Mouse (Mus musculus) liver, adult 2 months (tissue): ENCODE results near the gene Utp14a. TPM values are rescaled to one million over a fixed set of nuclear protein-coding genes. Genes with fewer than 3 reads are reported as not detected.

ENCODE experiments used
- DNase-seq: peaks from one replicate; pipeline ENCODE4 v3.0.0-alpha.2; 2011; ENCODE audit warnings: low read depth, low spot score; ENCODE audit errors: extremely low read depth
- H3K27ac ChIP-seq: fragments of 200-500 bp; replicated peaks from 2 replicates; pipeline ENCODE4 v1.5.1; 2012; ENCODE audit warnings: low read depth, mild to moderate bottlenecking, control low read depth, inconsistent platforms, low read length; ENCODE audit not compliant: insufficient read depth
- H3K27me3 ChIP-seq: fragments of 200-500 bp; 2 replicates; pipeline ENCODE4 v1.6.1; 2012; ENCODE audit warnings: mild to moderate bottlenecking, moderate library complexity, low read length, inconsistent platforms; ENCODE audit not compliant: control insufficient read depth, insufficient read depth
- H3K36me3 ChIP-seq: fragments of 200-500 bp; 2 replicates; pipeline ENCODE4 v1.6.1; 2012; ENCODE audit warnings: low read length, inconsistent platforms; ENCODE audit not compliant: control insufficient read depth, insufficient read depth
- H3K4me1 ChIP-seq: fragments of 200-500 bp; 2 replicates; pipeline ENCODE4 v1.6.1; 2011; ENCODE audit warnings: low read length; ENCODE audit not compliant: control insufficient read depth, insufficient read depth
- H3K4me3 ChIP-seq: fragments of 200-500 bp; 2 replicates; pipeline ENCODE4 v1.5.1; 2011; ENCODE audit warnings: low read depth, mild to moderate bottlenecking, control low read depth, low read length, moderate library complexity; ENCODE audit not compliant: insufficient read depth
- H3K79me2 ChIP-seq: fragments of 200-500 bp; 2 replicates; pipeline ENCODE4 v1.6.1; 2012; ENCODE audit warnings: inconsistent platforms, mild to moderate bottlenecking, low read length, moderate library complexity; ENCODE audit not compliant: control insufficient read depth, insufficient read depth
- H3K9ac ChIP-seq: fragments of 200-500 bp; 2 replicates; pipeline ENCODE4 v1.6.1; 2012; ENCODE audit warnings: low read depth, mild to moderate bottlenecking, control low read depth, inconsistent platforms, low read length
- CTCF ChIP-seq: fragments of 200-500 bp; IDR thresholded peaks from 2 replicates; pipeline ENCODE4 v1.5.1; 2011; ENCODE audit warnings: low read depth, low read length, control low read depth
- POLR2A ChIP-seq: fragments of 200-500 bp; IDR thresholded peaks from 2 replicates; pipeline ENCODE4 v1.6.1; 2011; ENCODE audit warnings: low read length, control low read depth; ENCODE audit not compliant: insufficient read depth; ENCODE audit errors: extremely low read depth
- WGBS: fragments of 180-500 bp; shearing (Covaris S2); methylation state at CpG from one replicate; pipeline ENCODE4 v1.1.7; 2018; 5-methylcytosine and 5-hydroxymethylcytosine counted together
- polyA plus RNA-seq: library from polyadenylated mRNA; depleted of rRNA; stranded (reverse); fragments of >200 nt; gene quantifications from 2 replicates; pipeline ENCODE4 v1.2.3, GENCODE M21; 2012
- total RNA-seq: library from RNA; depleted of rRNA; stranded (reverse); fragments of >200 nt; gene quantifications from 2 replicates; pipeline ENCODE4 v1.2.3, GENCODE M21; 2014

Utp14a gene
- total and polyA plus RNA-seq, 2 experiments: 2.2 to 6.7 TPM

- no peak overlapping the region for H3K9ac ChIP-seq
- no peak overlapping the region for H3K4me3 ChIP-seq
- H3K36me3 ChIP-seq: no peaks in the 10 kb centered on the region
- H3K27me3 ChIP-seq: no peaks in the 10 kb centered on the region
- no peak for TF ChIP-seq CTCF
- TF ChIP-seq POLR2A: no peak
- H3K4me1 ChIP-seq: no peaks in the 10 kb centered on the region
- H3K79me2 ChIP-seq: no peaks in the 10 kb centered on the region
- 95% methylated on average over 7 of the region's 7 CpGs for WGBS
- H3K27ac ChIP-seq: no peak overlapping the region
- DNase-seq: no peak
Observed at GRCm38 (mm10) chrX:48222706-48223105, 34.0 kb upstream of the Utp14a start.

- H3K9ac ChIP-seq: no peak overlapping the region
- no peak overlapping the region for H3K27ac ChIP-seq
- DNase-seq: peak; percentile 86
- TF ChIP-seq POLR2A (no peak), CTCF (no peak)
- 25% methylated on average over 7 of the region's 7 CpGs for WGBS
- no peak overlapping the region for H3K4me3 ChIP-seq
- no peaks in the 10 kb centered on the region for H3K79me2 ChIP-seq
- H3K27me3 ChIP-seq: no peaks in the 10 kb centered on the region
- no peaks in the 10 kb centered on the region for H3K36me3 ChIP-seq
- no peaks in the 10 kb centered on the region for H3K4me1 ChIP-seq
Observed at GRCm38 (mm10) chrX:48226225-48226624, 30.4 kb upstream of the Utp14a start.

GRCm38 (mm10) chrX:48234417-48234816, 22.2 kb upstream of the Utp14a start:
- WGBS: 46% methylated on average over 7 of the region's 7 CpGs
- H3K9ac ChIP-seq: no peak overlapping the region
- DNase-seq: peak; percentile 26
- H3K79me2 ChIP-seq: no peaks in the 10 kb centered on the region
- H3K36me3 ChIP-seq: no peaks in the 10 kb centered on the region
- no peaks in the 10 kb centered on the region for H3K4me1 ChIP-seq
- no peaks in the 10 kb centered on the region for H3K27me3 ChIP-seq
- no peak overlapping the region for H3K27ac ChIP-seq
- no peak for TF ChIP-seq POLR2A
- no peak for TF ChIP-seq CTCF
- no peak overlapping the region for H3K4me3 ChIP-seq

GRCm38 (mm10) chrX:48255830-48256428, 733 bp upstream of the Utp14a start:
- TF ChIP-seq CTCF (no peak), POLR2A (no peak)
- WGBS: under 1% methylated on average over 18 of the region's 18 CpGs
- H3K4me1 ChIP-seq: no peaks in the 10 kb centered on the region; the same call in 1 of the 2 replicates
- peak overlapping the region; percentile 83 for H3K9ac ChIP-seq
- H3K27ac ChIP-seq: peak overlapping the region; percentile 93
- no peaks in the 10 kb centered on the region for H3K27me3 ChIP-seq
- no peak for DNase-seq
- no peaks in the 10 kb centered on the region; the same call in 1 of the 2 replicates for H3K36me3 ChIP-seq
- peak overlapping the region; percentile 98 for H3K4me3 ChIP-seq
- no peaks in the 10 kb centered on the region; the same call in 1 of the 2 replicates for H3K79me2 ChIP-seq

GRCm38 (mm10) chrX:48257011-48257410, 349 bp downstream of the Utp14a start:
- DNase-seq: peak; percentile 60
- Histone ChIP-seq H3K79me2 (no peaks in the 10 kb centered on the region; the same call in 1 of the 2 replicates), H3K27ac (peak overlapping the region; percentile 78), H3K27me3 (no peaks in the 10 kb centered on the region), H3K36me3 (peaks cover 2% of the 10 kb centered on the region; the same call in 1 of the 2 replicates), H3K4me1 (no peaks in the 10 kb centered on the region; the same call in 1 of the 2 replicates), H3K4me3 (peak overlapping the region; percentile 66), H3K9ac (peak overlapping the region; percentile 75)
- WGBS: under 1% methylated on average over 16 of the region's 16 CpGs
- TF ChIP-seq CTCF: no peak
- TF ChIP-seq POLR2A: no peak

- 81% methylated on average over 4 of the region's 4 CpGs for WGBS
- H3K4me3 ChIP-seq: no peak overlapping the region
- no peak for DNase-seq
- no peak overlapping the region for H3K27ac ChIP-seq
- no peaks in the 10 kb centered on the region for H3K27me3 ChIP-seq
- H3K79me2 ChIP-seq: no peaks in the 10 kb centered on the region
- no peaks in the 10 kb centered on the region for H3K4me1 ChIP-seq
- no peak overlapping the region for H3K9ac ChIP-seq
- peaks cover 21% of the 10 kb centered on the region; the same call in 1 of the 2 replicates for H3K36me3 ChIP-seq
- TF ChIP-seq CTCF (no peak), POLR2A (no peak)
Observed at GRCm38 (mm10) chrX:48271671-48272070, 15.0 kb downstream of the Utp14a start.
